Mouse (Mus musculus) forelimb bud, embryonic 11.5 days (tissue): ENCODE data around the gene Gda.

ENCODE experiments used
- DNase-seq: peaks from one replicate; pipeline ENCODE4 v3.0.0-alpha.2; 2012; ENCODE audit warnings: low read depth, low spot score

Gene Gda

GRCm38 (mm10) chr19:21373073-21373755, 100.0 kb downstream of the Gda start:
- peak; percentile 79 for DNase-seq

- no peak for DNase-seq
Observed at GRCm38 (mm10) chr19:21372395-21373072, 100.7 kb downstream of the Gda start.

- DNase-seq, result no peak
Observed at GRCm38 (mm10) chr19:21371337-21371736, 101.9 kb downstream of the Gda start.

- no peak for DNase-seq
Observed at GRCm38 (mm10) chr19:21370782-21371181, 102.5 kb downstream of the Gda start.

DNA sequence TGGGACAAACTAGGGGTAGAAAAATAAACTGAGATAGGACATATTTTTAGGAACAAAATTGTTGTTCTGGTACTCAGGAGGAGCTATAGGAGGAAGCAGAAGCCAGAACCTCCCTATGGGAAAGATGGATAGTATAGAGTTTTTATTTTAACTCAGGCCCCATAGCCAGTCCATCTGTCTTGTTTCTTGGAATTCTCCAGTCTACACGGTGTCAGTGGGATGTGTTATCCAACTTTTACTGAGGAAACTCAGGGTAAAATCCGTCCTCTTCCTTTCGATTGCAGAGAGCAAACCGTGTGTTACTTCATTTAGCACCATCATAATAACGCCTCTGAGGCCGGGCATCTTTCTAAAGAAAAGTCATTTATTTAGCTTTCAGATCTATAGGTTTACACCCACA, 104.1 kb downstream of the Gda start:
- DNase-seq, result no peak

DNA sequence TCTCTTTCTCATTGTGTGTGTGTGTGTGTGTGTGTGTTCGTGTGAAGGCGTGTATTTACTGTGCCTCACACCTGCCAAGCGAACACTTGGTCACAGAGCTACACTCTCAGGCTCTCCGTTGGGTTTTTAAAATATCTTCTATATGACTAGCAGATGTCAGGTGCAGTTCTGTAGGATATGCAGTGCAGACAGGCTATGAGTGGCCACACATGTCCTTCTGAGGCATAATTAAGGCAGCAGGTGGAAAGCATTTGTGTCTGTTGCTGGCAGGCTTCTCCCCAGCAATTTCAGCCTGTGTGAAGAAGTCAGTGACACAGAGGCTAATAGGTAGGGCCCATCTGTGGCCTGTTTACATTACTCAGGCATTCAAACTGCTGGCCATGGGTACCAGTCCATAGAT, 104.7 kb downstream of the Gda start:
- no peak for DNase-seq

DNA sequence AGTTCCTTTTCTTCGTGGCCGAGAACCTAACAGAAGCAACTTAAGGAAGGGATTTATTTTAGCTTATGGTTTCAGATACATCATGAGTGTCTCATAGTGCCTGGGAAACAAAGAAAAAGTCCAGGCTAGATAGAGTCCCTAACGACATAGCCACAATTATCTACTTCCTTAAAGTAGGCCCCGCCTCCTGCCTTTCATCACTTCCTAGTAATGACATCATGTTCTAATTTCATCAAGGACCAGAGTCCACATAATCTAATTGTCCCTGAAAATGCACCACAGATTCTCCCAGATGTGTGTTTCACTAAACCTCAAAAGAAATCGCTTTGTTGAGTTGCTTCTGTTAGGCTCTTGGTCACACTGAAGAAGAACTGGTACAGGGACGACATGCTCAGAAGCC, 115.5 kb downstream of the Gda start:
- no peak for DNase-seq

GRCm38 (mm10) chr19:21349634-21350033, 123.6 kb downstream of the Gda start:
- no peak for DNase-seq

- no peak for DNase-seq
Observed at GRCm38 (mm10) chr19:21346646-21347045, 126.6 kb downstream of the Gda start.
